Mouse (Mus musculus): Measurements from ENCODE around the gene Kank2. TPM values are rescaled to one million over a fixed set of nuclear protein-coding genes. Genes with fewer than 3 reads are reported as not detected.

The Kank2 gene
- polyA plus RNA-seq, 1 experiment from 2014 or later = 3.9 TPM

- H3K36me3 ChIP-seq (ENCODE audit: control insufficient read depth, insufficient read depth, low read length) = no peaks in the 10 kb centered on the region
- 57% methylated on average over 8 of the region's 8 CpGs for WGBS
- no peak overlapping the region for H3K4me2 ChIP-seq (ENCODE audit: low read length)
- no peaks in the 10 kb centered on the region for H3K9me3 ChIP-seq (ENCODE audit: control insufficient read depth, low read length)
- no peak for ATAC-seq
- H3K9ac ChIP-seq (ENCODE audit: low read depth, low read length) = no peak overlapping the region
- H3K27me3 ChIP-seq (replicated peaks; ENCODE audit: control insufficient read depth, insufficient read depth, low read length) = no peaks in the 10 kb centered on the region
- H3K4me3 ChIP-seq (ENCODE audit: low read length) = no peak overlapping the region
- no peak overlapping the region for H3K27ac ChIP-seq (ENCODE audit: low read depth, low read length)
- H3K4me1 ChIP-seq (ENCODE audit: control insufficient read depth, insufficient read depth, low read depth, low read length) = no peaks in the 10 kb centered on the region
These were observed 41.7 kb upstream of the Kank2 start for GRCm38 (mm10) chr9:21840115-21840787.

DNA sequence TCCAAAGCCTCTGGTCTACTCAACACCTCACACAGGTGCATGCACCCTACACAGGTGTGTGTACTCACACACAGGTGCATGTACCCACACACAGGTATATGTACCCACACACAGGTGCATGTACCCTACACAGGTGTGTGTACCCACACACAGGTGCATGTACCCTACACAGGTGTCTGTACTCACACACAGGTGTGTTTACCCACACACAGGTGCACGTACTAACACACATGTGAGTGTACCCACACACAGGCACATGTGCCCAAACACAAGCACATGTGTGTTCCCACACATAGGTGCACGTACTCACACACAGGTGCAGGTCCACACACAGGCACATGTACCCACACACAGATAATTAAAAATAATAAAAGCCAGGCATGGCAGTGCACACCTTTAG is 39.1 kb upstream of the Kank2 start:
- Histone ChIP-seq H3K4me2 (ENCODE audit: low read length) (no peak overlapping the region), H3K27me3 (replicated peaks; ENCODE audit: control insufficient read depth, insufficient read depth, low read length) (no peaks in the 10 kb centered on the region), H3K27ac (ENCODE audit: low read depth, low read length) (no peak overlapping the region), H3K4me1 (ENCODE audit: control insufficient read depth, insufficient read depth, low read depth, low read length) (no peaks in the 10 kb centered on the region), H3K36me3 (ENCODE audit: control insufficient read depth, insufficient read depth, low read length) (no peaks in the 10 kb centered on the region), H3K9me3 (ENCODE audit: control insufficient read depth, low read length) (no peaks in the 10 kb centered on the region), H3K9ac (ENCODE audit: low read depth, low read length) (no peak overlapping the region), H3K4me3 (ENCODE audit: low read length) (no peak overlapping the region)
- 87% methylated on average over 2 of the region's 2 CpGs for WGBS
- no peak for ATAC-seq

GRCm38 (mm10) chr9:21835258-21835912 is 36.8 kb upstream of the Kank2 start, which contains the start of gene Angptl8:
Gene Angptl8, plus strand, starts transcription at chr9:21835510.
- Histone ChIP-seq H3K27ac (ENCODE audit: low read depth, low read length) (no peak within 1 kb of the TSS), H3K27me3 (replicated peaks; ENCODE audit: control insufficient read depth, insufficient read depth, low read length) (no peaks in the 10 kb centered on the region), H3K4me2 (ENCODE audit: low read length) (no peak within 1 kb of the TSS), H3K9ac (ENCODE audit: low read depth, low read length) (peak within 1 kb of the TSS; percentile 27; the same call in 1 of the 2 replicates), H3K4me1 (ENCODE audit: control insufficient read depth, insufficient read depth, low read depth, low read length) (no peaks in the 10 kb centered on the region), H3K4me3 (ENCODE audit: low read length) (no peak within 1 kb of the TSS), H3K9me3 (ENCODE audit: control insufficient read depth, low read length) (no peaks in the 10 kb centered on the region), H3K36me3 (ENCODE audit: control insufficient read depth, insufficient read depth, low read length) (no peaks in the 10 kb centered on the region)
- WGBS = 61% methylated on average over 15 of the region's 15 CpGs
- no peak for ATAC-seq

- no peak overlapping the region for H3K9ac ChIP-seq (ENCODE audit: low read depth, low read length)
- no peak overlapping the region for H3K4me3 ChIP-seq (ENCODE audit: low read length)
- 87% methylated on average over 19 of the region's 20 CpGs for WGBS
- no peak overlapping the region for H3K27ac ChIP-seq (ENCODE audit: low read depth, low read length)
- H3K9me3 ChIP-seq (ENCODE audit: control insufficient read depth, low read length) = no peaks in the 10 kb centered on the region
- no peaks in the 10 kb centered on the region for H3K4me1 ChIP-seq (ENCODE audit: control insufficient read depth, insufficient read depth, low read depth, low read length)
- H3K4me2 ChIP-seq (ENCODE audit: low read length) = no peak overlapping the region
- ATAC-seq = no peak
- H3K27me3 ChIP-seq (replicated peaks; ENCODE audit: control insufficient read depth, insufficient read depth, low read length) = no peaks in the 10 kb centered on the region
- no peaks in the 10 kb centered on the region for H3K36me3 ChIP-seq (ENCODE audit: control insufficient read depth, insufficient read depth, low read length)
These were observed 33.2 kb upstream of the Kank2 start for GRCm38 (mm10) chr9:21831558-21832240.

- H3K9ac ChIP-seq (ENCODE audit: low read depth, low read length) = no peak overlapping the region
- H3K4me1 ChIP-seq (ENCODE audit: control insufficient read depth, insufficient read depth, low read depth, low read length) = no peaks in the 10 kb centered on the region
- no peaks in the 10 kb centered on the region for H3K27me3 ChIP-seq (replicated peaks; ENCODE audit: control insufficient read depth, insufficient read depth, low read length)
- H3K27ac ChIP-seq (ENCODE audit: low read depth, low read length) = no peak overlapping the region
- H3K4me3 ChIP-seq (ENCODE audit: low read length) = no peak overlapping the region
- ATAC-seq = no peak
- H3K9me3 ChIP-seq (ENCODE audit: control insufficient read depth, low read length) = no peaks in the 10 kb centered on the region
- H3K36me3 ChIP-seq (ENCODE audit: control insufficient read depth, insufficient read depth, low read length) = no peaks in the 10 kb centered on the region
- 89% methylated on average over 11 of the region's 11 CpGs for WGBS
- no peak overlapping the region for H3K4me2 ChIP-seq (ENCODE audit: low read length)
These were observed 32.4 kb upstream of the Kank2 start for GRCm38 (mm10) chr9:21830936-21831335.

DNA sequence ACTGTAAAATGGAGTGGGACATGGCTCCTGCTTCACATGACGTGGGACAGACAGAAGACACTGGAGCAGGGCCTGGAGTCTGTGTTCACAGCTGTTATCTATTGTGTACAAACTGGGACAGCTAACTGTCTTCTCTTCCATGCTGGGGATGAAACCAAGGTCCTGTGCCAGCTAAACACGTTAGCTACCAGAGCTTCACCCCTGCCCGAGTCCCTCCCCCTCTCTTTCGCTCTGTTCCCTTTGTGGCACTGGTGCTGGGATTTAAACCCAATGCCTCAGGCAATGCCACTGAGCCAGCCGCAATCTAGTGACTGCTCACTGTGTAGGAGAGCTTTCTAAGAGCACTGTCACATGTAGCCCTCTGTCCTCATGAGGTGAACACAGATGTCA is 31.9 kb upstream of the Kank2 start:
- Histone ChIP-seq H3K36me3 (ENCODE audit: control insufficient read depth, insufficient read depth, low read length) (no peaks in the 10 kb centered on the region), H3K4me2 (ENCODE audit: low read length) (no peak overlapping the region), H3K9me3 (ENCODE audit: control insufficient read depth, low read length) (no peaks in the 10 kb centered on the region), H3K27me3 (replicated peaks; ENCODE audit: control insufficient read depth, insufficient read depth, low read length) (no peaks in the 10 kb centered on the region), H3K27ac (ENCODE audit: low read depth, low read length) (no peak overlapping the region), H3K4me1 (ENCODE audit: control insufficient read depth, insufficient read depth, low read depth, low read length) (no peaks in the 10 kb centered on the region), H3K9ac (ENCODE audit: low read depth, low read length) (no peak overlapping the region), H3K4me3 (ENCODE audit: low read length) (no peak overlapping the region)
- ATAC-seq = no peak
- 80% methylated on average over 5 of the region's 5 CpGs for WGBS

GRCm38 (mm10) chr9:21829834-21830460 is 31.4 kb upstream of the Kank2 start:
- 87% methylated on average over 14 of the region's 14 CpGs for WGBS
- Histone ChIP-seq H3K4me2 (ENCODE audit: low read length) (no peak overlapping the region), H3K4me1 (ENCODE audit: control insufficient read depth, insufficient read depth, low read depth, low read length) (no peaks in the 10 kb centered on the region), H3K9me3 (ENCODE audit: control insufficient read depth, low read length) (no peaks in the 10 kb centered on the region), H3K27me3 (replicated peaks; ENCODE audit: control insufficient read depth, insufficient read depth, low read length) (no peaks in the 10 kb centered on the region), H3K36me3 (ENCODE audit: control insufficient read depth, insufficient read depth, low read length) (no peaks in the 10 kb centered on the region), H3K4me3 (ENCODE audit: low read length) (no peak overlapping the region), H3K27ac (ENCODE audit: low read depth, low read length) (no peak overlapping the region), H3K9ac (ENCODE audit: low read depth, low read length) (no peak overlapping the region)
- ATAC-seq = no peak

DNA sequence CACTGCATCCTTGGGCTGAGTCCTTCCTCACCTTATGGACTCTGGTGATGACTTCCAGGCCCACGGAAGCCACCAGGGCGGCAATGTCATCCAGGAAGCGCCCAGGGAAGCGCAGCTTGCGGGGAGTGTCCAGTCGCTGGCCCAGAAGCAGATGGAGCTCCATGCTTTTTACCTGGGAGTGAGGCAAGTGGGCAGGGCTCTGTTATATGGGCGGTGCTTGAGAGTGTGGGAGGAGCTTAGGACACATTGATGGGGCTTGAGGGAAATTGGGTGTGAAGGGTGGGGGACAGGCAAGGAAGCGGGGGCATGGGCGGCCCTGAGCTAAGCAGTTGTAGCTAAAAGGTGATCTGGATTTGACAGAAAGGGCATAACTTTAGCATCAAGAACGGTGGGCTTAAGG is 25.8 kb upstream of the Kank2 start:
- Histone ChIP-seq H3K27me3 (replicated peaks; ENCODE audit: control insufficient read depth, insufficient read depth, low read length) (no peaks in the 10 kb centered on the region), H3K4me2 (ENCODE audit: low read length) (no peak overlapping the region), H3K4me3 (ENCODE audit: low read length) (no peak overlapping the region), H3K27ac (ENCODE audit: low read depth, low read length) (no peak overlapping the region), H3K4me1 (ENCODE audit: control insufficient read depth, insufficient read depth, low read depth, low read length) (no peaks in the 10 kb centered on the region), H3K9ac (ENCODE audit: low read depth, low read length) (no peak overlapping the region), H3K9me3 (ENCODE audit: control insufficient read depth, low read length) (no peaks in the 10 kb centered on the region), H3K36me3 (ENCODE audit: control insufficient read depth, insufficient read depth, low read length) (no peaks in the 10 kb centered on the region)
- no peak for ATAC-seq
- 70% methylated on average over 10 of the region's 10 CpGs for WGBS

GRCm38 (mm10) chr9:21823957-21824356 is 25.4 kb upstream of the Kank2 start:
- no peak overlapping the region for H3K4me2 ChIP-seq (ENCODE audit: low read length)
- H3K4me3 ChIP-seq (ENCODE audit: low read length) = no peak overlapping the region
- no peak overlapping the region for H3K27ac ChIP-seq (ENCODE audit: low read depth, low read length)
- WGBS = 61% methylated on average over 4 of the region's 4 CpGs
- no peaks in the 10 kb centered on the region for H3K27me3 ChIP-seq (replicated peaks; ENCODE audit: control insufficient read depth, insufficient read depth, low read length)
- ATAC-seq = no peak
- no peaks in the 10 kb centered on the region for H3K4me1 ChIP-seq (ENCODE audit: control insufficient read depth, insufficient read depth, low read depth, low read length)
- no peak overlapping the region for H3K9ac ChIP-seq (ENCODE audit: low read depth, low read length)
- H3K9me3 ChIP-seq (ENCODE audit: control insufficient read depth, low read length) = no peaks in the 10 kb centered on the region
- H3K36me3 ChIP-seq (ENCODE audit: control insufficient read depth, insufficient read depth, low read length) = no peaks in the 10 kb centered on the region
